Mouse (Mus musculus): Measurements from ENCODE around the gene Psmd9. TPM values are rescaled to one million over a fixed set of nuclear protein-coding genes. Genes with fewer than 3 reads are reported as not detected.
A peak's percentile ranks its signal among the peaks of the same experiment; 100 is the strongest.
"Not testable (repeated sequence)": the region's sequence is repeated elsewhere in the genome, so short reads cannot be mapped to it uniquely, and the experiment has no call there.

Gene Psmd9
- polyA plus RNA-seq, 1 experiment = 36.3 TPM

DNA sequence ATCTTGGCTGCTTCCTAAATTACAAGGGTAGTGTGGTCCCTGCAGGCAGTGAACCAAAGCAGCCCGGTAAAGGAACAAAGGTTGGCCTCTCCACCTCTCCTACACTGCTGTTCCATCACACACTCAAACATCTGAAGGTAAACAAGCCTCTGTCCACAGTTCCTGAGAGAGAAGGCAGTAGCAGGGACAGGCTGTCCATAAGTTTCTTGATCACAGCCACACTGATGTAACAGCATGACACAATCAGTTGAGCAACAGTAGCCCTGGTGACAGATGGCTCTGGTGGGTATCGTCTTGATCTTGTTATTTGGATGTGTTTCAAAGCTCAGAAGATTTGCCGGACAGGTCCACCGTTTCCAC lies 53.8 kb downstream of the Psmd9 start:
- Histone ChIP-seq H3K27me3 (ENCODE audit: control insufficient read depth, insufficient read depth, low read length) (no peaks in the 10 kb centered on the region), H3K4me3 (ENCODE audit: control insufficient read depth, low read depth, low read length) (no peak overlapping the region), H3K36me3 (ENCODE audit: control insufficient read depth, insufficient read depth, low read length) (no peaks in the 10 kb centered on the region), H3K27ac (ENCODE audit: control insufficient read depth, insufficient read depth, low read depth, low read length) (no peak overlapping the region), H3K4me1 (ENCODE audit: control insufficient read depth, insufficient read depth, low read length) (no peaks in the 10 kb centered on the region)
- TF ChIP-seq POLR2A (IDR thresholded peaks at IDR 0.05; ENCODE audit: control insufficient read depth, low read depth, low read length) = no peak
- TF ChIP-seq CTCF (IDR thresholded peaks at IDR 0.05; ENCODE audit: control insufficient read depth, insufficient read depth, insufficient replicate concordance, low read depth, low read length) = no peak

DNA sequence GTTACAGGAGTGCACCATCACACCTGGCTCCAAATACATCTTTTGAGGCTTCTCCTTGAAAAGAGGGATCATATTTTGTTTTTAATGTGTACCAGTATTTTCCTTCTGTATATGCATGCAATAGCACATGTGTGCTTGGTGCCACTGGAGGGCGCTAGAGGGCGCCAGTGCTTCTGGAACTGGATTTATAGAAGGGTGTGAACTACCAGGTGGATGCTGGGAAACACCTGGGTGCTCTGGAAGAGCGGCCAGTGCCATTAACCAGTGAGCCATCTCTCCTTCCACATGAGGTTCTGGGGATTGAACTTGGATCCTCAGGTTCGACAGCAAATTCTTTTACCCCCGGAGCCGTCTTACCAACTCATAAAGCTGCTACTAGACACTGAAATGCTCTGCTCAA lies 54.6 kb downstream of the Psmd9 start:
- not testable (repeated sequence) for H3K27me3 ChIP-seq (ENCODE audit: control insufficient read depth, insufficient read depth, low read length); H3K27ac ChIP-seq (ENCODE audit: control insufficient read depth, insufficient read depth, low read depth, low read length); H3K36me3 ChIP-seq (ENCODE audit: control insufficient read depth, insufficient read depth, low read length); H3K4me1 ChIP-seq (ENCODE audit: control insufficient read depth, insufficient read depth, low read length); H3K4me3 ChIP-seq (ENCODE audit: control insufficient read depth, low read depth, low read length)
- TF ChIP-seq CTCF (IDR thresholded peaks at IDR 0.05; ENCODE audit: control insufficient read depth, insufficient read depth, insufficient replicate concordance, low read depth, low read length) = peak; percentile 6; the same call in 1 of the 2 replicates

GRCm38 (mm10) chr5:123226851-123227250 lies 57.6 kb downstream of the Psmd9 start:
- Histone ChIP-seq H3K36me3 (ENCODE audit: control insufficient read depth, insufficient read depth, low read length) (no peaks in the 10 kb centered on the region; the same call in 1 of the 2 replicates), H3K4me1 (ENCODE audit: control insufficient read depth, insufficient read depth, low read length) (no peaks in the 10 kb centered on the region), H3K27me3 (ENCODE audit: control insufficient read depth, insufficient read depth, low read length) (no peaks in the 10 kb centered on the region), H3K27ac (ENCODE audit: control insufficient read depth, insufficient read depth, low read depth, low read length) (no peak overlapping the region), H3K4me3 (ENCODE audit: control insufficient read depth, low read depth, low read length) (no peak overlapping the region)
- TF ChIP-seq CTCF (IDR thresholded peaks at IDR 0.05; ENCODE audit: control insufficient read depth, insufficient read depth, insufficient replicate concordance, low read depth, low read length) = no peak

- H3K27ac ChIP-seq (ENCODE audit: control insufficient read depth, insufficient read depth, low read depth, low read length) = peak overlapping the region; percentile 63
Measured at GRCm38 (mm10) chr5:123227762-123228523, 58.7 kb downstream of the Psmd9 start.

DNA sequence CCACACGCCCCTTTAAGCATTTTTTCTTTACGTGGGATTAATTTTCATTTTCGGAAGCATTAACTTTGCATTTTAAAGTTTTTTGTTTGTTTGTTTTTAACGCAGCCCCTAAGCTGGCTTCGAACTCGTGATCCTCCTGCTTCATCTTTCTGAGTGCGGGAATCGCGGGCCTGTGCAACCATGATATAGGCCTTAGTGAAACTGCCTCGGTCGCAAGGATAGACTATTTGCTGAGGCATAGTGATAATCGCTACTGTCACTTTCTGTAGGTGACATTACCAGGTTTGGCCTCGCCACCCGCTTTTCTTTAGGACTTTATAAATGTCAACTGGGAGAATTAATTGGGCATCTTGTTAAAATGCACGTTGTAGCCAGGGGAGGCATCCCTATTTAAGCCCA lies 59.3 kb downstream of the Psmd9 start:
- Histone ChIP-seq H3K27ac (ENCODE audit: control insufficient read depth, insufficient read depth, low read depth, low read length) (peak overlapping the region; percentile 63; the same call in 1 of the 2 replicates), H3K4me3 (ENCODE audit: control insufficient read depth, low read depth, low read length) (peak overlapping the region; percentile 91), H3K36me3 (ENCODE audit: control insufficient read depth, insufficient read depth, low read length) (no peaks in the 10 kb centered on the region; the same call in 1 of the 2 replicates), H3K4me1 (ENCODE audit: control insufficient read depth, insufficient read depth, low read length) (no peaks in the 10 kb centered on the region), H3K27me3 (ENCODE audit: control insufficient read depth, insufficient read depth, low read length) (no peaks in the 10 kb centered on the region)
- TF ChIP-seq CTCF (IDR thresholded peaks at IDR 0.05; ENCODE audit: control insufficient read depth, insufficient read depth, insufficient replicate concordance, low read depth, low read length) (no peak), POLR2A (IDR thresholded peaks at IDR 0.05; ENCODE audit: control insufficient read depth, low read depth, low read length) (no peak)

More at GRCm38 (mm10) chr5:123227762-123228523, 58.7 kb downstream of the Psmd9 start:
- Histone ChIP-seq H3K36me3 (ENCODE audit: control insufficient read depth, insufficient read depth, low read length) (no peaks in the 10 kb centered on the region; the same call in 1 of the 2 replicates), H3K4me1 (ENCODE audit: control insufficient read depth, insufficient read depth, low read length) (no peaks in the 10 kb centered on the region), H3K27me3 (ENCODE audit: control insufficient read depth, insufficient read depth, low read length) (no peaks in the 10 kb centered on the region), H3K4me3 (ENCODE audit: control insufficient read depth, low read depth, low read length) (peak overlapping the region; percentile 91)
- TF ChIP-seq POLR2A (IDR thresholded peaks at IDR 0.05; ENCODE audit: control insufficient read depth, low read depth, low read length) (peak; percentile 88), CTCF (IDR thresholded peaks at IDR 0.05; ENCODE audit: control insufficient read depth, insufficient read depth, insufficient replicate concordance, low read depth, low read length) (no peak)

GRCm38 (mm10) chr5:123229296-123229695 lies 60.1 kb downstream of the Psmd9 start:
- Histone ChIP-seq H3K4me3 (ENCODE audit: control insufficient read depth, low read depth, low read length) (peak overlapping the region; percentile 24; the same call in 1 of the 2 replicates), H3K4me1 (ENCODE audit: control insufficient read depth, insufficient read depth, low read length) (no peaks in the 10 kb centered on the region), H3K27ac (ENCODE audit: control insufficient read depth, insufficient read depth, low read depth, low read length) (no peak overlapping the region), H3K36me3 (ENCODE audit: control insufficient read depth, insufficient read depth, low read length) (no peaks in the 10 kb centered on the region; the same call in 1 of the 2 replicates), H3K27me3 (ENCODE audit: control insufficient read depth, insufficient read depth, low read length) (no peaks in the 10 kb centered on the region)
- no peak for TF ChIP-seq CTCF (IDR thresholded peaks at IDR 0.05; ENCODE audit: control insufficient read depth, insufficient read depth, insufficient replicate concordance, low read depth, low read length)
- no peak for TF ChIP-seq POLR2A (IDR thresholded peaks at IDR 0.05; ENCODE audit: control insufficient read depth, low read depth, low read length)

DNA sequence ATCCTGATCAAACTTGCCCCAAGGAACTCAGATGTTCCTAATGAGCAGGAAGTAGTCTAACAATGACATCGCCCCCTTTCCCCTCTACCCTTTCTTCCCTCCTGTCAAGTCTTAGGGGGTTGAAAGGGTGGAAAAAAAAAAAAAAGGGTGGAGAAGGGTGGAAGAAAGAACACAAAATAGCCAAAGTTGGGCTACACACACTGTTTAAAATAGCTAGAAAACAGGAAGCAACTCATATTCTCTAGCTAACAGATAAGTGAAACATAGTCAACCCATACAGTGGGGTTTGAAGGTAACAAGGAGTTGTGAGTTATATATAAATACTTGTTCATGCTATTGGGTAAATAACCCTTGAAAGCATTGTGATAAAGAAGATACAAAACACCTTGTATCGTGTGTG lies 63.0 kb downstream of the Psmd9 start:
- H3K4me3 ChIP-seq (ENCODE audit: control insufficient read depth, low read depth, low read length) = no peak overlapping the region
- no peaks in the 10 kb centered on the region for H3K27me3 ChIP-seq (ENCODE audit: control insufficient read depth, insufficient read depth, low read length)
- no peaks in the 10 kb centered on the region; the same call in none of the 2 replicates for H3K36me3 ChIP-seq (ENCODE audit: control insufficient read depth, insufficient read depth, low read length)
- peaks cover 5% of the 10 kb centered on the region for H3K4me1 ChIP-seq (ENCODE audit: control insufficient read depth, insufficient read depth, low read length)
- TF ChIP-seq CTCF (IDR thresholded peaks at IDR 0.05; ENCODE audit: control insufficient read depth, insufficient read depth, insufficient replicate concordance, low read depth, low read length) (no peak), POLR2A (IDR thresholded peaks at IDR 0.05; ENCODE audit: control insufficient read depth, low read depth, low read length) (no peak)
- H3K27ac ChIP-seq (ENCODE audit: control insufficient read depth, insufficient read depth, low read depth, low read length) = no peak overlapping the region

Measured in testis, adult 2 months (tissue).